Mouse (Mus musculus): ENCODE data around the gene Bnip3.

Gene Bnip3

GRCm38 (mm10) chr7:138843421-138843820 lies 65.9 kb downstream of the Bnip3 start:
- no peak for DNase-seq (ENCODE audit: low spot score)

- DNase-seq (ENCODE audit: low spot score): no peak
These were observed 67.7 kb downstream of the Bnip3 start for GRCm38 (mm10) chr7:138841436-138842151.
